Mouse (Mus musculus) kidney, adult 2 months (tissue): Measurements from ENCODE around the gene Alg10b.
"Not testable (repeated sequence)": the region's sequence is repeated elsewhere in the genome, so short reads cannot be mapped to it uniquely, and the experiment has no call there.

Experiments
- CTCF ChIP-seq: fragments of 200-500 bp; conservative IDR thresholded peaks from 2 replicates; pipeline ENCODE4 v1.5.1; 2011; ENCODE audit warnings: low read depth, mild to moderate bottlenecking, control low read depth, low read length, moderate library complexity, mixed read lengths; ENCODE audit not compliant: insufficient read depth, insufficient read length
- POLR2A ChIP-seq: fragments of 200-500 bp; IDR thresholded peaks from one replicate; pipeline ENCODE4 v1.6.1; 2011; ENCODE audit warnings: low read depth, low read length, control low read depth

DNA sequence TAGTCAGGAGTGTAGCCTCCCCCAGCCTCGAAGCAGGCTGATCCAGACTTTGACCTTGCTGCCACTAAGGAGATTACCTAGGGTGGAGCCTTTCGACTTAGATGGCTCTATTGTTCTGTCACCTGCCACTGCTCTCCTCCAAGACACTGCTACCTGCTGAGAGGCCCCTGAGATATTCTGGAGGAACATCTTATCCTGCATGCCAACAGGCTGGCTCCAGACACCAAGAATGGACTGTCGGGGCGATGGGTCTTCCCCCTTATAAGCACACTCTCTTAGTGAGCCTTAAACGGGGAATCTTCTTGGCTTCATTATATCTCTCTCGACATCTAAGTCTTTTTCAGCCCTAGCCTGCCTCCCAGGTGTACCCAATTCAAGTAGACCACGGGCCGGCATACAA lies 41.0 kb upstream of the Alg10b start:
- TF ChIP-seq CTCF, POLR2A: not testable (repeated sequence)
